Comparison of ENCODE assay signal across 12 mouse cellular contexts in the genomic region with DNA sequence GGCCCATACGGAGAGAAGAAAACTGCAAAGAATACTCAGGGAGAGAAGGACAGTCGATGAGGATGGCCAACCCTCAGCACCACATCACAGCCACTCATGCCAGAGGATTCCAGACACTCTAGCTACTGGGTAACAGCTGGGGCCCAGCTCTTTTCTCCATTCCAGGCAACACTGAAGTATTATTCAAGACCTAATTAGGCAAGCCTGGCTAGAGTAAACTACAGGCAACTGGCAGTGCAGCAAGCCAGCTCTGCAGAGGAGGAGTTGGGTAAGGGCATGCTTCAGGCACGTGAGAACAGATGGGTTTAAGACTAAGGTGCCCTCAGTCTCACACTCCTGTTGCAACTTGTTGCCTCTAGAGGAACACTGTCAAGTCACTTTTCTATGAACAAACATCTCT.
A peak's percentile ranks its signal among the peaks of the same experiment; 100 is the strongest.
DNase-seq lines count a peak whose midpoint lies in the region; ATAC-seq lines count a peak whose summit lies in the region.
"Had no signal": no experiment of that assay in that cellular context is flagged by ENCODE, and none has a peak within 500 bp of the region (broad histone marks: within the 10 kb centered on the region; RNA-seq: fewer than 3 reads in every experiment).

No protein-coding gene starts in this region.

- no peaks in the 10 kb centered on the region for H3K36me3 ChIP-seq in heart, embryonic 15.5 days
- no peaks in the 10 kb centered on the region for H3K36me3 ChIP-seq in midbrain, embryonic 12.5 days
- H3K36me3 ChIP-seq in midbrain, embryonic 15.5 days (replicated peaks) = no peaks in the 10 kb centered on the region
- H3K36me3 ChIP-seq: limb, embryonic 12.5 days had no signal

- no peak for ATAC-seq in heart, embryonic 15.5 days (replicated peaks; ENCODE audit: insufficient number of reproducible peaks, insufficient read depth, low FRiP score, low read depth)
- ATAC-seq in midbrain, embryonic 12.5 days (ENCODE audit: low FRiP score, low read depth) = no peak
- ATAC-seq in midbrain, embryonic 15.5 days (replicated peaks) = no peak

- intact Hi-C loops in left cerebral cortex, postnatal 4 days (cut with DNase I) = loop anchor here (5.0 to 10.0 kb wide), 2 partner anchors 356 to 571 kb away; no protein-coding TSS in a partner anchor

- H3K4me2 ChIP-seq in heart, embryonic 15.5 days = no peak overlapping the region
- H3K4me2 ChIP-seq in midbrain, embryonic 12.5 days (replicated peaks) = no peak overlapping the region
- H3K4me2 ChIP-seq in midbrain, embryonic 15.5 days = no peak overlapping the region
- H3K4me2 ChIP-seq: limb, embryonic 12.5 days; midbrain, embryonic 11.5 days had no signal

- no peak for DNase-seq in heart, adult 11 months
- peak; percentile 31 for DNase-seq in left cerebral cortex, postnatal 4 days
- DNase-seq in skeletal muscle tissue, adult 2 months (ENCODE audit: low read depth, low spot score) = peak; percentile 12
- DNase-seq in neural tube, embryonic 10.5 days (ENCODE audit: extremely low spot score, low spot score) = no peak
- DNase-seq in frontal cortex, postnatal 25 days (ENCODE audit: low spot score in 2 of 2) = no peak
- DNase-seq: adrenal gland, adult 8-10 months had no signal

- H3K27ac ChIP-seq in heart, embryonic 15.5 days = 0 out of 2 replicates have a peak overlapping the region, but pooled peaks have one; percentile 16
- H3K27ac ChIP-seq in midbrain, embryonic 12.5 days (replicated peaks) = peak overlapping the region; percentile 12; the same call in 1 of the 2 replicates
- H3K27ac ChIP-seq in midbrain, embryonic 15.5 days = no peak overlapping the region
- H3K27ac ChIP-seq: limb, embryonic 12.5 days had no signal

- 46% methylated on average over 3 of the region's 3 CpGs for WGBS in heart, embryonic 15.5 days
- 73% methylated on average over 3 of the region's 3 CpGs for WGBS in midbrain, embryonic 12.5 days
- WGBS in midbrain, embryonic 15.5 days = 71% methylated on average over 3 of the region's 3 CpGs

- no peaks in the 10 kb centered on the region for H3K27me3 ChIP-seq in heart, embryonic 15.5 days
- no peaks in the 10 kb centered on the region for H3K27me3 ChIP-seq in midbrain, embryonic 12.5 days
- no peaks in the 10 kb centered on the region for H3K27me3 ChIP-seq in midbrain, embryonic 15.5 days (replicated peaks)
- H3K27me3 ChIP-seq: limb, embryonic 12.5 days had no signal

- peaks cover 28% of the 10 kb centered on the region for H3K4me1 ChIP-seq in heart, embryonic 15.5 days (replicated peaks)
- peaks cover 30% of the 10 kb centered on the region for H3K4me1 ChIP-seq in midbrain, embryonic 12.5 days
- peaks cover 42% of the 10 kb centered on the region for H3K4me1 ChIP-seq in midbrain, embryonic 15.5 days

- H3K4me3 ChIP-seq in heart, embryonic 15.5 days = no peak overlapping the region
- no peak overlapping the region for H3K4me3 ChIP-seq in midbrain, embryonic 12.5 days
- no peak overlapping the region for H3K4me3 ChIP-seq in midbrain, embryonic 15.5 days
- H3K4me3 ChIP-seq: erythroblast, embryonic 14.5 days; limb, embryonic 12.5 days had no signal

- H3K9ac ChIP-seq in heart, embryonic 15.5 days = no peak overlapping the region
- no peak overlapping the region for H3K9ac ChIP-seq in midbrain, embryonic 12.5 days (replicated peaks)
- no peak overlapping the region for H3K9ac ChIP-seq in midbrain, embryonic 15.5 days
- H3K9ac ChIP-seq: limb, embryonic 12.5 days had no signal

- no peaks in the 10 kb centered on the region for H3K9me3 ChIP-seq in heart, embryonic 15.5 days (replicated peaks)
- no peaks in the 10 kb centered on the region for H3K9me3 ChIP-seq in midbrain, embryonic 12.5 days
- no peaks in the 10 kb centered on the region for H3K9me3 ChIP-seq in midbrain, embryonic 15.5 days
- H3K9me3 ChIP-seq: limb, embryonic 12.5 days had no signal

Comparison
In these comparisons a context has a peak if more than half of its experiments do, and no peak if none do; other contexts are left out.
1. DNase-seq: peak in left cerebral cortex, postnatal 4 days (single experiment) and skeletal muscle tissue, adult 2 months (single experiment); none in heart, adult 11 months (single experiment), neural tube, embryonic 10.5 days (single experiment) and frontal cortex, postnatal 25 days (0 of 2).